Mouse (Mus musculus) kidney, adult 8-10 months (tissue): ENCODE data around the gene Cntfr.

Experiments
- DNase-seq, 2 experiments: peaks; one replicate each; pipeline ENCODE4 v3.0.0; 2022

Gene Cntfr

DNA sequence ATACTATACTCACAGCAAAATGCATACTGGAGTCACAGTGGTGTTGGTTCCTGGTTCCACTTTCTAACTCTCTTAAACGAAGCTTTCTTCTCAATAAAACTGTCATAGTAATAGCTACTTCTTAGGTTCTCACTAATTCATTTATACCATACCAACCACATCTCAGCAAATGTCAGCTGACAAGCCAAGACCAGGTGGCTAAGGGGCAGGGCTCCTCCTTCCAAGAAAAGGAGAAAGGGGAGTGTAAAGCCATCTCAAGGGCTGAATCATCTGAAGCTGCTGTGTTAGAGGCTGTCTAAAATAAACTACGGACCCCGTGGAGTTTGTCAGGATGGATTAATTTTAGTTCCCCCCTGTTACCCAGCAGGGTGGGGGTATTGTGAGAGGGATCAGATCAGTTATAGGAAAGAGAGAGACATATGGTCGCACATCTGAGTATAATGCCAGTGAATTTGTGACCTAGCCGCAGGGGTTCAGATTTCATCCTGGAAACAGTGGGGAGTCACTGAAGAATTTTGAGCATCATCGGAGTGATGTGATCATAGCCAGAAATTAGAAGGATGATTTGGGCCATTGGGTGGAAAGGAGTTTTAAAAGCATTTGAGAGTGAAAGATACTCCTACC is 55.6 kb downstream of the Cntfr start:
- no peak for DNase-seq

GRCm38 (mm10) chr4:41639913-41640507 is 56.9 kb downstream of the Cntfr start, which contains the start of gene Enho:
TSS of gene Enho (minus strand) at chr4:41640324.
- DNase-seq: peak; percentile 93

DNA sequence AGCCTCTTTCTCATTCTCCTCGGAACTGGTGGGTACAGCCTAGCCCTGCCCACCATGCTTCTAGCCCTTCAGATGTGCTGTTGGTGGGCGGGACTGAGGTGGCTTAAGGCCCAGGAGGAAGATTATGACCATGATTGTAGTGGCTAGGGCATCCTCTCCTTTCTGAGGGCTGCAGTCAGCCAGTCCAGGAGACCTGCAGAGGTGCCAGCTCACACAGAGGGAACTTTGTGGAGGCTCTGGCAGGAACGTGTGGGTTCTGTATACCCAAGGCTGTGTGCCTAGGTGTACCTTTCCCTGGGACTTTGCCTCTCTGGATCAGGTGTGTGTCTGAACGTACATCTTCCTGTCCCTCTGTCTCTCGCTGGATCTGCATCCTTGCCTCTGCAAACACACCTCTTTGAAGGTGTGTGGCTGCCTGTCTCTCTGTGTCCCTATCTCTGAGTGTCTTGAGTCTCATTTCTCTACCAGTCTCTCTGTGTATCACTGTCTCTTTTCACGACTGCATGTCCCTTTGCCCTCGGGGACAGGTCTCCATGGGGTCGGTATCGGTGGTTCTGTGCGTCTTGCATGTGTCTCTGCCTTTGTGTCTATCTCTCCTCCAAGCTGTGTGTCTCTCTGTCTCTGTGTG is 57.6 kb downstream of the Cntfr start:
- no peak for DNase-seq

GRCm38 (mm10) chr4:41638828-41639213 is 58.1 kb downstream of the Cntfr start:
- DNase-seq: no peak

GRCm38 (mm10) chr4:41638186-41638731 is 58.6 kb downstream of the Cntfr start:
- DNase-seq: no peak

DNA sequence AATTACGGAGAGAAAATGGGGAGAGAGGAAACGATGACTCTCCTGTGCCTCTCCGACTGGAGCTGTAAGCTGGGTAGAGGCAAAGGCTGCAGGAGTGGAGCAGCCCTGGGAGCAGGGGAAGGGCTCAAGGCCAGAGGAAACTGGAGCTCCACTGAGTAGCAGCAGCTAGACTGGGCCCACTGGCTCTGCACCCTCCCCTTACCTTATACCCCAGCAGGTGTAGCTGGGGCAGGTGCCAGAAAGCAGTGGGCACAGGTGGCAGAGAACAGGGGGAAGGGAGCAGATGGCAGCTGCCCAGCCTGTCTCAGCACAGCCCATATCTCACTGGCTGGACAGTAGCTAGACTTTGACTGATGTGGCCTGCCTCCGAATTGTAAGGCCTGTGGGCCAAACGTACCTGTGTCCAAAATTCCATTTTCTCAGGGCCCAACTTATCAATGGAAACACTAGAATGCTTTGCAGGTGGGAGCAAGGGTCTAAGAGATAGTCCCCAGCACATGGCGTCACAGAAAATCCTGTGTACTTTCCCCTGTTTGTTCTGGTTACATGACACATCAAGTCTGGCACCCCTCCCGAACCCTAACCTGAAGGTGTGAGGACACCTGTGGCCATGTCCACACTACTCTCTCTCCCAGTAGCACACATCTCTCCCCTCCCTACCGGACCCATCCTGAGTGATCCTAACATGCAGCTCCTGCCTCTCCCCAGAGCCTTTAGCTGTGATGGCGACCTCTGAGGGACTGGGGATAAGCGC is 59.8 kb downstream of the Cntfr start:
- DNase-seq: no peak

DNA sequence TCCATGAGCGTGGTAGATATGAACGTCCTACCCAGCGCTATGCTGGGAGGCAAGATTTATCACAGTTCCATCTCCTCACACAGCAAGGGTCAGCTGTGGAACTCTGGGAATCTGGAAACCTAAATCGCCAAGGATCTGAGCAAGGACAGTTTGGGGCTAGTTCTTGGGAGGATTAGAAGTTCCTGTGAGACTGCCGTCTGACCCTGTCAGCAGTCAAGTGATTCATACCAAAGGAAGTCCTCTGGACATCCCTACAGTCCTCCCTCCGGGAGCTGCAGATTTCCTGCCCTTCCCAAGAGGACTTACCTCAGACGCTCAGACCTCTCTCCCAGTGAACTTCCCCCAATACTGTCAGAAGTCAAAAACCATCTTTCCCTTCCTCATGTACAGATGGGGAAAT is 60.5 kb downstream of the Cntfr start:
- peak; percentile 37 to 54 for DNase-seq

DNA sequence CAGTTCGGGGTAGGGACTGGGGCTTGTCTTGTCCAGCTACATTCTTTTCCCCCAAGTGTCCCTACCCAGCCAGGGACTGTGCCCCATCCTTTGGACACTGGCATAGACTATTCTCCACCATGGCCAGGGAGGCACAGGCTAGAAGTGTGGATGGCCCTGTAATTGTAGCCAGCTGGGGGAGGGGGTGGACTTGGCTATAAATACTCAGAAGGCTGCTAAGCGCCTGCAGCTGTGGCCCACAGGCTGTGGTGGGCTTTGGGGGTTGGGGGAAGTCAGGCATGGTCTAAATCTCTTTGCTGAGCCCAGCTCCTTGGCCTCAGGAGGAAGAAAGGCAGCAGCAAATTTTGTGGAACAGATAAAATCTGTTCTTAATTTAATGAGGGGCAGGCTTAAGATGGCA is 61.0 kb downstream of the Cntfr start:
- no peak for DNase-seq

GRCm38 (mm10) chr4:41635224-41635623 is 61.7 kb downstream of the Cntfr start:
- no peak for DNase-seq

DNA sequence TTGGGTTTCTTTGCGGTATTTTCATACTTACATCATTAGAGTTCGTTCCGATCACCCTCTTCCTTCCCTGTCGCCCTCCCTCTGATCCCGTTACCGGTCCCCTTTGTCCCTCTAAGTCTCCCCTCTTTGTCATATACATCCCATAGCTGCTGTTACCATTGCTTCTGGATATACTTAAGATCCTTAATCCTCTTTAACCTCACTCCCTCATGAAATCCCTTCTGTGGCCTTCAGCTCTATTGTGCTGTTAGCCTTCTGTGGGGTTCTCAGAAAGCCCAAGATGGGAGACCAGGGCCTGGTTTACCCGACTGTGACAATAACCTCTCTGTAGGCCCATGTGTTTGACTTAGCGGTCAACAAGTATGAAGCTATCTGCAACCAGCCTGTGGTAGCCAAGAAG is 62.3 kb downstream of the Cntfr start:
- no peak for DNase-seq

DNA sequence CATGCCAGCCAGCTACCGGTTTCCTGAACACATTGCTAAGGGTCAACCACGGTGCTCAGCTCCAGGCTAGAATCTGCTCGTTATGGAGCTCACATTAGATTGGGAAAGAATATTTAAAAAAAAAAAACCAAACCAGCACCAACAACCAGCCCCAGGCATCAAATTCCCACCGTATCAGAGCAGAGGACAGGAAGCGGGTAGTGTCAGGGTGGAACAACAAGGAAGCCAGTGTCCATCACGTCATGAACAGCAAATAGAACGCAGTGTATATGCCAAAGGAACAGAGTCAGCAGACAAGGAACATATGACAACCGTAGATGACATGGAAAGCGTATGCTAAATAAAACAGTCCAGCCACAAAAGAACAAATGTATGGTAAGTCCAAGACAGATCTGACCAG is 63.9 kb downstream of the Cntfr start:
- DNase-seq: no peak

- peak; percentile 38 for DNase-seq
These were observed 65.5 kb downstream of the Cntfr start for GRCm38 (mm10) chr4:41631390-41631789.

DNA sequence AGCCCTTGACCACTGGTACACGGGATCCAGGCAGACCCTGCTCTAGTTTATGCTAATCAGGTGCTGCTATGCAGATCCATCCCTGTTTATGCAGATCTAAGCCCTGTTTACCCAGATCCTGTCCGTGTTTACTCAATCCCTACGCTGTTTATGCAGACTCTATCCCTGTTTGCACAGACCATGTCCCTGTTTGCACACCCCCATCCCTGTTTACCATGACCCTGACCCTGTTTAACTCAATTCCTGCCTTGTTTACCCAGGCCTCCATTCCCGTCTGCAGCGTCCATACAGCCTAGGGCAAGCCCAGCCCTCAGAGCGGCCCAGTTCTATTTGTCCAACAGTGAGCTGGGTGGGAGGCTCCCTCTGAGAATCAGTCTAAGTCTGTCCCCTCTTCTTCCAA is 66.7 kb downstream of the Cntfr start:
- DNase-seq: no peak

DNA sequence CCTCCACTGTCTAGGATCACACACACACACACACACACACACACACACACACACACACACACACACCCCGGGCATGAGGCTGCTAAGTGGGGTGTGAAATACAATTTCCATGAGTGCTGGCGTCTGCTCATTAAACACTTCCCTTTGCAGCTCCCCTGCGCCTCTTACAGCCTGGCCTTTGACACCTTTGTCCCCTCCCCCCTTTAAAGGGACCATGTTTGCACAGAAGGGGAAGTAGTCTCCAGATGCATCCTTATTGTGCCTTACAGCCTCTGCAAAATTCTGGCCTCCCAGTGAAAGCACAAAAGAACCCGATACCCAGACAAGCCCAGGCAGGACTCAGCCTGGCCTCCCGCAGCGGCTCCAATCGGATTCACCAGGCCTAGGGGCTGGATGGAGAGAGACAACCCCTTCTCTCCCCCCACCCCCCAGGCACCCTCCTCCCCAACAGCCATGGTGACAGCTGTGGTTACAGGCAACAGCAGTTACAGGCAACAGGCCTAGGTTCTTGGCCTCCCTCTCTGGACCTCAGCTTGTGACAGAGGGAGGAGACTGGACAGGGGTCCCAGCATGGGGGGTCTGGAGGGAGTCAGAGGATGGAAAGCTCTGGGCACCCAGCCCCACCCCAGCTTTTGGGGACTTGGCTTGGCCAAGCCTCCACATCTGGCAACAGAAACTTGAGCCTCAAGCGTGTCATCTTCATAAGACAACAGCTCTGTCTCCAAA is 68.5 kb downstream of the Cntfr start:
- no peak for DNase-seq

DNA sequence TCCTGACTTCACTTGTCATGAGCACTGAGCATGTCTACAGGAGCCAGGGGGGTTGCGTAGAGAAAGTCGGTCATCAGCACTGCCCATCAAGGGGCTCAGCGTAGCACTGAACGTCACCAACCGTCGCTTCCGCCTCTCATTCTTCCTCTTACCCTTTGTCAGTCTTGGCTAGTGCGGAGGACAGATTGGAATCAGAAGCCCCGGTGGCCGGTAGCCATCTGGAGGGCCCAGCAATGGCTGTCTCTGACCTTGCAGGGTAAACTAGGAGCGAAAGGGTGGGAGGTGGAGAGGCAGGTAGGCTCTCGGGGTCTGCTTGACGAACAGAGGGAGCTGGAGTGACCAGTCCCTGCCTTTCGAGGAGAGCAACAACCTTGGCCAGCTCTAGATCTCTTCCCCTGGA is 74.8 kb downstream of the Cntfr start:
- no peak for DNase-seq

DNA sequence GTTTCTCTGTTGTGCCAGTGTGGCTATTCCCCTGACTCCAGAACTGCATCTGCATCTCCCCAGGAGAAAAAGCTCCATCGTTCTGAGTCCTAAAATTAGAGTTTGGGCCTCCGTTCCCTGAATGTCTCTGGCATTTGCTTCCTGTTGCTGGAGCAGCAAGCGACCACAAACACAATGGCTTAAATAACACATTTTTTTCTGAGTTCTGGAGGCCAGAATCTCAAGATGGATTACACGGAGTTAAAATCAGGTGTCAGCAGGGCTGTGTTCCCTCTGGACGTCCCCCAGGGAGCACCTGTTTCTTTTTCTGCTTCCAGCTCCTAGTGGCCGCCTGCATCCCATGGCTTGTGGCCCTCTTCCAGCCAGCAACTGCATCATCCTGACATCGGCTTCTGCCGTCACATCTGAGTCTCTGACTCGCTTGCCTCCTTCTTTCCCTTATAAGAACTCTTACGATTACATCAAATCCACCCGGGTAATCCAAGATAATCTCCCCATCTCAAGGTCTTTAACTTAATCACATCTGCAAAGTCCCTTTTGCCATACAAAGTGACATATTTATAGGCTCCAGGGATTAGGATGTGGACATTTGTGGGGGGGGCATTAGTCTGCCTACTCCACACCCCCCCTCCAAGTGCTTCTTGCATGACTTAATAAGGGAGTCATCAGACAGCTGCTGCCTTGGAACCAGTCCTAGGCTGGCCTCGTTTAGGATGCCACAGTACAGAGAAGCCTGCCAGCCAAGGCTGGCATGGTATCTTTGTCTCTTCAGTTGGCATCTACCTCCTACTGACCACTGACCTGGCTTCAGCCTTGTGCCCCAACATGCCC is 77.8 kb downstream of the Cntfr start:
- no peak for DNase-seq

DNA sequence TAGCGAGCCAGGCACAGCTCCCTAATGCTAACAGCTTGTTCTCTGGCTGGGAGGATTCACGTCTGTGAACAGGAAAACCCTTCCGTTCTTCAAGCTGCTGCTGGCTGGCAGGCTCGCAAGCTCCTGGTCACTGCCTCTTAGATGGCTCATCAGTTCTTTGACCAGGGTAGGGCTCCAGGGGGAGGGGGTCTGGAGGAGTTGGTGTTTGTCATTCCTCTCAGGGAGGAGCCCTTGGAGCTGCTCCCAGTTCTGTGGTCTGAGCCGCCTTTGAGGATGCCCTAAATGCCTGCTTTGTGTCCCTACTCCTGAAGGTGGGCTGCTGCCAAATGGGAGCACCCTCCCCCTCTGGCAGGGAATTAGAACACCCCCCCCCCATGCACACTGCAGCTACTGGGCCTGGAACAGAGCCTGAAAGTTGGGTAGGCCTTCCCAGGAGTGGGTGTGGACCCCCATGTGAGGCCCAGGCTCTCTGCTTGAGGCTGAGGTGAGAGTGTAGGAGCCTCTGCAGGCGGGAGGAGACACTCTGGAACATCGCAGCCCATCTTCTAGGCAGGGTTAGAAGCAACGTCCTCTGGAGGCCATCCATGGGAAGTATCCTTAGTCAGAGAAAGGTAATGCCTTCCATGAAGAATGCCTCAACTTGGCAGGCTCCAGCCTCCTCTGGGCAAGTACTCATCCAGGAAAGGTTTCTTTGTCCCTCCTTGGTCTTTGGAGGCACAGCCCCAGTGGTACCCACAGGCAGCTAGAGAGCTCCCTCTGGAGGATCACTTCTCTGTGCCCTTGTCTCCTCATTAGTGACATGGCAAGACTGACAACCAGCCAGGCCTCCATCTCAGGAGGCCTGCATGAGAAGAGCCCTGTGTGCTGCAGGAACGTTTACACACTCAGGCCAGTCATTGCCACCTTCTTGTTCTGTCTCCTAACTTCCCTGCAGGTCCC is 81.0 kb downstream of the Cntfr start:
- no peak for DNase-seq

DNA sequence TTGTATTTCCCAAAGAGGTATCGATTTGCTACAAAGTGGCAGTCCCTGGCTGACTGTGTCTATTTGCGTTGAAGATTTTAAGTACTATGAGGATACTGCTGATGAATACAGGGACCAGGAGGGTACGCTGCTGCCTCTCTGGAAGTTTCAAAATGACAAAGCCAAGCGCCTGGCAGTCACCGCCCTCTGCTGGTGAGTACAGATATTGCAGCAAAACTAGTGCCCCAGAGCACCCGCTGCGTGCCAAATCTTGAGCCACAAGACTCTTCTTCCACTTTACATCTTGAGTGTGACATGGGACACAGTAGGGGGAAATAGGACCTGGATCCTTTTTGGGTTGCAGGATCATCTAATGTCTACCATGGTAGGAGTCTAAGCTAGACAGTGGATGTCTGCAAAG is 82.7 kb downstream of the Cntfr start:
- peak; percentile 51 to 79 for DNase-seq

DNA sequence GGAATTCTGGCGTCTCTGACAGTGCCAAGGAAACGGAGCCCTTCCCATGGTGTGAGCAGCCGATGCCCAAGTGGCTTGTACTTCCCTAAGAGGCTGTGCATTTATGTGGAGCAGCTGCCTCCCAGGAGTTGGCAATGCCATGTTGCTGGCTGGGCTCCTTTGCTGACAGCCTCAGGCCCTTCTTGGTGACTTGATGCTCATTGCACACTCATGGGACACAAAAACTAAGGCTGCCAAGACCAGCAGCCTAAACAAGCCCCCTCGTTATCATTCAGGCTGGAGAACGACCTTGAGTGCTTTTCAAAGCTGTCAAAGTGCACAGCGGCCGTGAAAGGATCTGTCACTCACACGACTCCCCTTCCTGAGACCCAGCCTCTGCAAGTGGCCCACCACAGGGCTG is 84.7 kb downstream of the Cntfr start:
- no peak for DNase-seq

DNA sequence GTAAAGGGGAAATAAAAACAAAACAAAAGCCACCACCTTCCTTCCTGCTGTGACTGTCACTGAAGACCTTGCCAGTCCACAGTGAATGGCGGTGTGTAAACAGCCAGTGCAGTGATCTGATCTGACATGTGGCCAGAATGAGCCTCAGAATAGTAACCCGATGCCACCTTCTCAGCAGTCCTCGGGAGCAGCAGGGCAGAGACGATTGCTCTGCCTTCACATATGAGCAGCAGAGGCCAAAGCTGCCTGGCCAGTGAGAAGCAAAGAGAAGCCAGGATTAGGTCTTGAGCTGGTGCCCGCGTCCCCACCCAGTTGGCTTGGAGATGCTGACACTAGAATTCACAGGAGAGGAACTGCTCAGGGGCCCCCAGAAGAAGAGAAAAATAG is 86.3 kb downstream of the Cntfr start:
- no peak for DNase-seq
